Mouse (Mus musculus) adrenal gland, postnatal 36 days (tissue): ENCODE measurements around the gene Kcnn3. TPM values are rescaled to one million over a fixed set of nuclear protein-coding genes. Genes with fewer than 3 reads are reported as not detected.

ENCODE experiments used
- DNase-seq, 2 experiments: peaks; one replicate each; pipeline ENCODE4 v3.0.0; 2021; ENCODE audit warnings: mixed read lengths in 1 of 2
- long read RNA-seq, 2 experiments: library from polyadenylated mRNA; stranded (forward); transcript quantifications; one replicate each; pipeline ENCODE4 v2.0.0; 2021; ENCODE audit warnings: borderline sequencing depth in 2 of 2
- total RNA-seq, 2 experiments: library from RNA; stranded (reverse); gene quantifications; 2 replicates each; pipeline ENCODE4 v1.2.3; 2021

Kcnn3 gene
- total RNA-seq, result 1 to 10 TPM; 3.4 to 3.7 TPM
- long read RNA-seq, experiment 1, result 0 reads
- long read RNA-seq, experiment 2, result 0 reads

GRCm38 (mm10) chr3:89519894-89520293, at the start of gene Kcnn3:
TSS of gene Kcnn3 (plus strand) at chr3:89520164.
- DNase-seq, result peak; percentile 86 to 91

GRCm38 (mm10) chr3:89472280-89472679, 47.7 kb upstream of the Kcnn3 start:
- no peak for DNase-seq

- no peak for DNase-seq
Observed at GRCm38 (mm10) chr3:89473838-89474237, 46.1 kb upstream of the Kcnn3 start.

GRCm38 (mm10) chr3:89479055-89479454, 40.9 kb upstream of the Kcnn3 start:
- no peak for DNase-seq

- peak in 1 of 2 experiments; percentile 28 for DNase-seq
Observed at GRCm38 (mm10) chr3:89481488-89481887, 38.5 kb upstream of the Kcnn3 start.

GRCm38 (mm10) chr3:89482249-89482648, 37.7 kb upstream of the Kcnn3 start:
- peak in 1 of 2 experiments; percentile 11 for DNase-seq

- peak; percentile 85 to 87 for DNase-seq
Observed at GRCm38 (mm10) chr3:89484766-89485524, 35.0 kb upstream of the Kcnn3 start.

GRCm38 (mm10) chr3:89486111-89486510, 33.9 kb upstream of the Kcnn3 start:
- no peak for DNase-seq

- no peak for DNase-seq
Observed at GRCm38 (mm10) chr3:89486916-89487702, 32.9 kb upstream of the Kcnn3 start.

GRCm38 (mm10) chr3:89490790-89491189, 29.2 kb upstream of the Kcnn3 start:
- no peak for DNase-seq

- DNase-seq, result no peak
Observed at GRCm38 (mm10) chr3:89491559-89491958, 28.4 kb upstream of the Kcnn3 start.

GRCm38 (mm10) chr3:89492701-89493151, 27.2 kb upstream of the Kcnn3 start:
- DNase-seq, result no peak

- DNase-seq, result no peak
Observed at GRCm38 (mm10) chr3:89494630-89495029, 25.3 kb upstream of the Kcnn3 start.

- no peak for DNase-seq
Observed at GRCm38 (mm10) chr3:89496366-89496765, 23.6 kb upstream of the Kcnn3 start.

- no peak for DNase-seq
Observed at GRCm38 (mm10) chr3:89499696-89500095, 20.3 kb upstream of the Kcnn3 start.

GRCm38 (mm10) chr3:89501486-89501885, 18.5 kb upstream of the Kcnn3 start:
- DNase-seq, result no peak

- DNase-seq, result no peak
Observed at GRCm38 (mm10) chr3:89502551-89502950, 17.4 kb upstream of the Kcnn3 start.

- no peak for DNase-seq
Observed at GRCm38 (mm10) chr3:89508041-89508440, 11.9 kb upstream of the Kcnn3 start.

- peak; percentile 47 to 50 for DNase-seq
Observed at GRCm38 (mm10) chr3:89510979-89511378, 9.0 kb upstream of the Kcnn3 start.

- DNase-seq, result no peak
Observed at GRCm38 (mm10) chr3:89511400-89511799, 8.6 kb upstream of the Kcnn3 start.

- DNase-seq, result peak; percentile 23 to 34
Observed at GRCm38 (mm10) chr3:89512225-89512624, 7.7 kb upstream of the Kcnn3 start.

- DNase-seq, result no peak
Observed at GRCm38 (mm10) chr3:89515444-89515843, 4.5 kb upstream of the Kcnn3 start.

GRCm38 (mm10) chr3:89516321-89516720, 3.6 kb upstream of the Kcnn3 start:
- DNase-seq, result no peak
